Mouse (Mus musculus) heart, embryonic 12.5 days (tissue): Measurements from ENCODE around the gene Ano6. TPM values are rescaled to one million over a fixed set of nuclear protein-coding genes. Genes with fewer than 3 reads are reported as not detected.

ENCODE experiments used
- ATAC-seq: fragments of 200-750 bp; cut with Nextera tagmentation; 2 replicates; pipeline ENCODE4 v1.8.0; 2017; ENCODE audit warnings: moderate TSS enrichment, moderate library complexity; ENCODE audit not compliant: insufficient number of reproducible peaks, low FRiP score
- H3K27ac ChIP-seq: fragments of 300-500 bp; sonication (generic); 2 replicates; pipeline ENCODE4 v1.5.1; 2016; ENCODE audit warnings: mild to moderate bottlenecking, moderate library complexity; ENCODE audit not compliant: poor library complexity, severe bottlenecking
- H3K27me3 ChIP-seq: fragments of 300-500 bp; sonication (generic); replicated peaks from 2 replicates; pipeline ENCODE4 v1.6.1; 2016; ENCODE audit warnings: mild to moderate bottlenecking, moderate library complexity
- H3K36me3 ChIP-seq: fragments of 300-500 bp; sonication (generic); 2 replicates; pipeline ENCODE4 v1.6.1; 2016; ENCODE audit warnings: mild to moderate bottlenecking, moderate library complexity
- H3K4me1 ChIP-seq: fragments of 300-500 bp; sonication (generic); replicated peaks from 2 replicates; pipeline ENCODE4 v1.6.1; 2016; ENCODE audit warnings: mild to moderate bottlenecking
- H3K4me2 ChIP-seq: fragments of 300-500 bp; sonication (generic); 2 replicates; pipeline ENCODE4 v1.6.1; 2016; ENCODE audit warnings: mild to moderate bottlenecking, moderate library complexity
- H3K4me3 ChIP-seq: fragments of 300-500 bp; sonication (generic); 2 replicates; pipeline ENCODE4 v1.5.1; 2016; ENCODE audit warnings: mild to moderate bottlenecking
- H3K9ac ChIP-seq: fragments of 300-500 bp; sonication (generic); 2 replicates; pipeline ENCODE4 v1.6.1; 2016; ENCODE audit warnings: mild to moderate bottlenecking, moderate library complexity
- H3K9me3 ChIP-seq: fragments of 300-500 bp; sonication (generic); replicated peaks from 2 replicates; pipeline ENCODE4 v1.6.1; 2016; ENCODE audit warnings: mild to moderate bottlenecking, moderate library complexity
- WGBS: fragments of 180-500 bp; shearing (Covaris S2); methylation state at CpG from one replicate; pipeline ENCODE4 v1.1.7; 2016; 5-methylcytosine and 5-hydroxymethylcytosine counted together
- polyA plus RNA-seq: library from polyadenylated mRNA; unstranded; fragments of >200 nt; fragmentation: Nextera tagmentation; extraction: Ambion mirVana; gene quantifications from 2 replicates; pipeline ENCODE4 v1.2.1, GENCODE M21; 2016

The Ano6 gene
- polyA plus RNA-seq, 1 experiment from 2014 or later: 45.7 TPM

DNA sequence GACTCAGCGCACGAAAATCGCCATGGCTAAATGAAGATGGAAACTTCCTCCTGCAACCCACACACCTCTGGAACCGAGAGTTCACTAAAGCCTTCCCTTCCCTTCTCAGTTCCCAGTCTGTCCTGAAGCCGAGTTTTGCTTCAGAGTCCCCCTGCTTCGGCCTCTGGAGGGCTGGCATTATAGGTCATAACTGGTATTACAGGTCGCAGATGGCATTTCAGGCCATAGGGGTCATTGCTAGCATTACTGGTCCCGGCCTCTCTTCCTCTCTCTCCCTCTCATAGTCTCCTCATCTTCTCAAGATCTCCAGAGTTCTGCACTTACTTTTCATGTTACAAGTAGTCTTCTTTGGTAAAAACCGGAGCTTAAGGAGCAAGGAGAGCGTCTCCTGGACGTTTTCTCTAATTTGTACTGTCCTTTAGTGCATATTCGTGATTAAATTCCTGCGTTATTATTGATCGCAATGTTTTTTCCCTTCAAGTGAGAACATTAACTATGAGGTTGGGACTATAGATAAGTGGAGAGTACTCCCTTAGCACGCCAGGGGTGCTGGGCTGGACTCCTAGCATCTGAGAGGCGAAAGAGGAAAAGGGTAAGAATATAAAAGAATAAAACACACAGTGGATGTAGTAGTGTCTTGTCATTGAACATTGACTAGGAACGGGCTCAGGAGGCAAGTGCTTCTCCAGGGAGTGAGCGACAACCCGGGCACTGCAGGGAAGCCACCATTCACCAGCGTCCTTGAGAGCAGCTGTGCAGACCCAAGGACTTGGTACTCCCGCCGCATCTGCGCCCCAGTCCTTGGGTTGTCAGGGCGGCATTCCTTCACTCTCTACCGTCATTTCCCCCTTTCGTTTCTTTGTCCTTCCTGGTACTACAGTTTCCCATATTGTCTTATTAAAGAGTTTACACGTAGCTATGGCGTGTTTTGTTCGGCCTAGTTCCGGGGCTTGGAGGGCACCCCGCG, 798 bp upstream of the Ano6 start:
- Histone ChIP-seq H3K36me3 (0 out of 2 replicates have a peak, but pooled peaks cover 2% of the 10 kb centered on the region), H3K27me3 (no peaks in the 10 kb centered on the region), H3K4me2 (peak overlapping the region; percentile 72), H3K9me3 (no peaks in the 10 kb centered on the region), H3K4me3 (peak overlapping the region; percentile 71), H3K4me1 (peaks cover 36% of the 10 kb centered on the region), H3K9ac (peak overlapping the region; percentile 90), H3K27ac (peak overlapping the region; percentile 72)
- ATAC-seq: peak; percentile 38
- WGBS: 14% methylated on average over 32 of the region's 32 CpGs

DNA sequence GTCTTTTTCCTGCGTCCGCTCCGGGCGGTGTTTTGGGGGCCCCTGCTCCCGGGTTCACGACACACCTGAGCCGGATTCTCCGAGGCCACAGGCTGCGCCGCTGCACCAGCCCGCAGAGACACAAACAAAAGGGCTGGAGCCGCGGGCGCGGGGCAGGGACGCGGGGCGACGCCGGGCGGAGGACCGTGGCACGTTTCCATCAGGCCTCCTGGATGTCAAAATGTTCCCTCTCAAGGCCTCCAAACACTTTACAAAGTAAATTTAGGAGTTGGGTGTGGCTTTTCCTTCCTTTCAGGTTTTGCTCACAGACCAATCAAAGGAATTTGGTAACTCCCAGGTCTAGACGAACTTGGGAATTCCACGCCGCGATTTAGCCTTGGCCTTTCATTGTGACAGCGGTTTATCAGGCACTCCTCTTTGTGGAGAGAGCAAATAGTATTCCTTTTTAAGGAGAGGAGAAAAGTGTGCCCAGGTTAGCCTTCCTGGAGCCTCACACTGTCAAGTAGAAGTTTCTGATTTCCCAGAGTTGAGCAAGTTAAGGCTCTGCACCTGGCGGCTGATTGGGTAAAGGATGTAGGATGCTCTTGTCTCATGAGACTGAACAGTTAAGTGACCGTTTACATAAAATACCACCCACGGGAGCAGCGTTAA, 623 bp downstream of the Ano6 start:
- peak; percentile 46 for ATAC-seq
- Histone ChIP-seq H3K27me3 (no peaks in the 10 kb centered on the region), H3K4me1 (peaks cover 49% of the 10 kb centered on the region), H3K36me3 (0 out of 2 replicates have a peak, but pooled peaks cover 2% of the 10 kb centered on the region), H3K9me3 (no peaks in the 10 kb centered on the region), H3K27ac (peak overlapping the region; percentile 72), H3K9ac (peak overlapping the region; percentile 90), H3K4me2 (peak overlapping the region; percentile 72), H3K4me3 (peak overlapping the region; percentile 71)
- WGBS: 2% methylated on average over 32 of the region's 32 CpGs

DNA sequence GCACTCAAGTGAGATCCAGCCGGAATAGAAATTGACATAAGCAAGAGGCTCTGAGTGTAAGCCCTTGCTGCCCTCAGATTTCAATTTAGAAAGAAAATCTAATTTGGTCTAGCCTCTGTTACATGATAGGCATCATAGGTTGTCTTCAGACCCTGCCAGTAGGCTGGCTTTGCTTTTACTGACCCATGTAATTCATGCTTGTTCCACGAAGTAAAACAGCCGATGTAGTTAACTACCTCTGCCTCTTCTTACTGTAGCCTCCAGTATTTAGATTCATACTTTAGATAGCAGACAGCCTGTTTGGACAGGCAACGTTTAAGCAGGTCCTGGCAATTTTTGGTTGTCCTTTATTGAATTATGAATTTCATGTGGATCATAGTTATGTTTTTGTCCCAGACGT, 1.2 kb downstream of the Ano6 start:
- Histone ChIP-seq H3K4me3 (peak overlapping the region; percentile 71), H3K27me3 (no peaks in the 10 kb centered on the region), H3K27ac (no peak overlapping the region), H3K36me3 (0 out of 2 replicates have a peak, but pooled peaks cover 2% of the 10 kb centered on the region), H3K9me3 (no peaks in the 10 kb centered on the region), H3K9ac (peak overlapping the region; percentile 90), H3K4me1 (peaks cover 49% of the 10 kb centered on the region), H3K4me2 (peak overlapping the region; percentile 72)
- no peak for ATAC-seq
- WGBS: 56% methylated on average over 5 of the region's 5 CpGs

DNA sequence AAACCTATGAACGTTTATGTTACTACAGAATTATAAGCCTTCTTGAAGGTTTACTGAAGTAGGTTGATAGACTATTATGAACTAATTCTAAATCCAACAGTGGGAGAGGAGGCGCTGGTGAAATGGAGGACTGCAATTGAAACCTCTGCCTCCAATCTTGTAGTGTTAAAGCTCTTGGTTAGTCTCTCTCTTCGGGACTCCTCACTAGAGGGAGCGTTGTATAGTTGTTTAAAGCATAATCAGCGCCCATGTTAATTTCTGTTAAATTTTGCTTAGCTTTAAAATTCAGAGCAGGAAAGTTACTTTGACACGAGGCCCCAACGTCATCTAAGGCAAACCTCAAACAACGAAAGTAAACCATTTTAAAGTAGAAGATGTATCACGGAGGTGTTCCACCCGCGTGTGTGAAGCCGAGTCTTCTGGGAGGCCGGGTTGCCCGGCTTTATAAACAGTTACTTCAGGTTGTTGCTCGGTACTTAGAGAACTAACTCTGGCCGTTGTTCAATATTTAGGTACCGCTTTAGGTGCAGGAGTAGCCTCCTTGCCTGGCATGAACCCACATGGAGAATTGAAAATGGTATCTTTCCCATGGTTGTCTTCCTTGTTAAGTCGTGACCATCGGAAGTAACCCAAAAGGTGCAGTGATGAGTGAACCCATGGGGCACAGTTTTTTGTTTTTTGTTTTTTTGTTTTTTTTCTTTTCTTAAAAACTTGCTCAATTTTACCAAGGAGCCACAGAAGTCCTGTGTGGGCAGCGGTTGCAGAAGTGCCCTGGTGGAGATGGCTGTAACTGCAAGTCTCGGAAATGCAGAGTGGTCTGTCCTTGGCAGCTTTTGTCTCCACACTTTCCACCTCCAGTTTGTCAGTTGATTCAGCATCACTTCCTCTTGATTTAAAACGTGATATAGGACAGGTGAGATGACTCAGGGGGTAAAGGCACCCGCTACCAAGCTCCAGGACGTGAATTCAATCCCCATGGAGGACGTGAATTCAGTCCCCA, 1.9 kb downstream of the Ano6 start:
- H3K4me3 ChIP-seq: peak overlapping the region; percentile 71; the same call in 1 of the 2 replicates
- H3K4me2 ChIP-seq: peak overlapping the region; percentile 31
- H3K4me1 ChIP-seq: peaks cover 54% of the 10 kb centered on the region
- no peak overlapping the region for H3K27ac ChIP-seq
- H3K27me3 ChIP-seq: no peaks in the 10 kb centered on the region
- H3K9ac ChIP-seq: no peak overlapping the region
- ATAC-seq: no peak
- 0 out of 2 replicates have a peak, but pooled peaks cover 2% of the 10 kb centered on the region for H3K36me3 ChIP-seq
- no peaks in the 10 kb centered on the region for H3K9me3 ChIP-seq
- WGBS: 80% methylated on average over 25 of the region's 25 CpGs

DNA sequence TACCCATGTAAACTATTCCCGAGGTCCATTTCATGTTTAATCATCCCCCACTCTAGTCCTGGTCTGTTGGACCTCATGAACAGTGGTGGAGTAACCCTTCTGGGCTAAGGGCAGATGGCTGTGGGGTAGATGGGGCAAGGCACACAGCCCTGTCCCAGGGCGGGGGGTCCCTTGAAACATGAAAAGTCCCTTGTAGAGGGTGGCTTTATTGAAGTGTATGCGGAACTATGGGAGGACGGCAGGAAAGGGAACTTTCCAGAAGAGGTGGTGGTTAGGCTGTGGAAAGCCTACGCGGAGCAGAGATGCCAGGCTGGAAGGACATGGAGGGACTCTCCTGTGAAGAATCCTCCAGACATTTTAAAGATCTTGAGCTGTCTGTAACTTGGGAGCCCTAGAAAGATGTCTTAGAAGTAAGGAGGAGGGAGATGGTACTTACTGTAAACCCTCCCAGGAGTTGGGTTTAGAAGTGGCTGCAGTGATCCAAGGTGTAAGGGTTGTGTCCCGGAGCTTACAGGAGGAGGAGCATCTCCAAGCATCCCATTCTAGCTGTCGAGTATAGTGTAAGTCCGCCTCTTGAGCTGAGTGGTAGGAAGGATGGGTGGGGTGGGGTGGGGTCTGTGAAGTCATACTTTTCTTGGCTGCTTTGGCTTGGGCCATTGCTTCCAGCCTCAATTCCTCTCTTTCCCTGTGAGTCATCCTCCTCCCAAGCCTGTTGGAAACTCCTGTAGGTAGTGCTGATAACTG, 3.3 kb downstream of the Ano6 start:
- Histone ChIP-seq H3K27ac (no peak overlapping the region), H3K4me2 (no peak overlapping the region), H3K4me3 (no peak overlapping the region), H3K27me3 (no peaks in the 10 kb centered on the region), H3K9ac (no peak overlapping the region), H3K36me3 (peaks cover 6% of the 10 kb centered on the region; the same call in 1 of the 2 replicates), H3K9me3 (no peaks in the 10 kb centered on the region), H3K4me1 (peaks cover 67% of the 10 kb centered on the region)
- 84% methylated on average over 9 of the region's 9 CpGs for WGBS
- no peak for ATAC-seq

DNA sequence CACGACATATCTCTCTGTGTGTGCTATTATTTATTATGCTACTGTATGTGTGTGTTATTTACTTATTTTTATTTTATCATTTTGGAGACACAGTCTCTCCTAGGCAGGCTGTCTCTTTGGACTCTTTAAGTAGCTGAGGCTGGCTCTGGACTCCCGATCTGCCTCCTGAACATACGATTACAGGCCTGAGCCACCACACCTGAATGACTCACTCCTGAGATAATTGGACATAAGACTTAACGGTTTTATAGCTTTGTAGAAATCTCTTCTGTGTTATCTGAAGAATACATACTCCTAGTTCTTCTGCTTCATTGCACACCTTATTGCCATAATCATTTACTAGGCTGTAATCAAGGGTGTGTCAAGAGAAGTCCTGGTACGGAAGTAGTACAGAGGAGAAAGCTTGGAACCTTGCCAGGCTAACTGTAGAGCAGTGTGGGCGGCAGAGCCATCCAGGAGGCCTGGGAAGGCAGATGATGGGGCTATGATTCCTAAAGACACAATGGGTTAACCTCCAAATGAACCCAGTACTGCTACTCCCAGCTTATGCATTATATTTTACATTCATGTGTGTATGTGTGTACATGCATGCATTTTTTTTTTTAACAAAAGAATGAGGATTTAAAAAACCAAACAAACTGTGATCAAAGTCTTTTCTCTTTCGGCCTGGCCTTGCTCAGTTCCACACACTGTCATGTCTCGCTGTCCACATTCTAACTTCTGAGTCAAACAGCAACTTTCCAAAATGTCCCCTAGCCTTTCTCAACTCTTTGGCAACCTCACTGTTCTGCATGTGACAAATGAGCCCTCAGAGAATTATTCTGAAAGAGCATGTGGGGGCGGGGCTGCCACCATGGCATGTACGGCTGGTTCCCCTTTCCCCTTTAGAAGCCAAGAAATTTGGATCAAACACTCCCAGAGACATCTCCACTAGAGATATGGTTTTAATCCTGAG, 4.2 kb downstream of the Ano6 start:
- peak overlapping the region; percentile 52 for H3K27ac ChIP-seq
- H3K4me3 ChIP-seq: no peak overlapping the region
- H3K4me1 ChIP-seq: peaks cover 70% of the 10 kb centered on the region
- no peaks in the 10 kb centered on the region for H3K27me3 ChIP-seq
- H3K4me2 ChIP-seq: no peak overlapping the region
- no peak for ATAC-seq
- H3K9me3 ChIP-seq: no peaks in the 10 kb centered on the region
- 59% methylated on average over 10 of the region's 10 CpGs for WGBS
- no peak overlapping the region for H3K9ac ChIP-seq
- peaks cover 12% of the 10 kb centered on the region; the same call in 1 of the 2 replicates for H3K36me3 ChIP-seq

DNA sequence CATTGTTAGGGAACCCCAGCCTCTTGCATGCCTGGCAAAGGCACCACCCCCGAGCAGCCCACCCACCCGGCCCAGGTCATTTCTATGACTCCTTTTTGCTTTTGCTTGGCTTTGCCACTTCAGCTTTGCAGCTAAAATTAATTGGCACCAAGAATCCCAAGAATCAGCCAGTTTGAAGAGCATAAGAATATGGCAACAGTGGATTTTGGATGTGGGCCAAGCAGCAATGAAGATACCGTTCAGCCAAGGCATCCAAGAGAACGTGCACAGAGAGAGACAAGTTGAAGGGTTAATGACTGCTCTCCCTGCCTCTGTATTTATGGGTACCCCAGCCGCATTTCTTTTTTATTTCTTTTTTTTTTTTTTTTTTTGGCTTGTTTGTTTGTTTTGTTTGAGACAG, 5.4 kb downstream of the Ano6 start:
- peaks cover 68% of the 10 kb centered on the region for H3K4me1 ChIP-seq
- H3K4me3 ChIP-seq: no peak overlapping the region
- H3K9ac ChIP-seq: no peak overlapping the region
- no peak overlapping the region for H3K27ac ChIP-seq
- H3K4me2 ChIP-seq: no peak overlapping the region
- peaks cover 12% of the 10 kb centered on the region; the same call in 1 of the 2 replicates for H3K36me3 ChIP-seq
- H3K27me3 ChIP-seq: no peaks in the 10 kb centered on the region
- ATAC-seq: no peak
- no peaks in the 10 kb centered on the region for H3K9me3 ChIP-seq
- WGBS: 50% methylated on average over 5 of the region's 5 CpGs

DNA sequence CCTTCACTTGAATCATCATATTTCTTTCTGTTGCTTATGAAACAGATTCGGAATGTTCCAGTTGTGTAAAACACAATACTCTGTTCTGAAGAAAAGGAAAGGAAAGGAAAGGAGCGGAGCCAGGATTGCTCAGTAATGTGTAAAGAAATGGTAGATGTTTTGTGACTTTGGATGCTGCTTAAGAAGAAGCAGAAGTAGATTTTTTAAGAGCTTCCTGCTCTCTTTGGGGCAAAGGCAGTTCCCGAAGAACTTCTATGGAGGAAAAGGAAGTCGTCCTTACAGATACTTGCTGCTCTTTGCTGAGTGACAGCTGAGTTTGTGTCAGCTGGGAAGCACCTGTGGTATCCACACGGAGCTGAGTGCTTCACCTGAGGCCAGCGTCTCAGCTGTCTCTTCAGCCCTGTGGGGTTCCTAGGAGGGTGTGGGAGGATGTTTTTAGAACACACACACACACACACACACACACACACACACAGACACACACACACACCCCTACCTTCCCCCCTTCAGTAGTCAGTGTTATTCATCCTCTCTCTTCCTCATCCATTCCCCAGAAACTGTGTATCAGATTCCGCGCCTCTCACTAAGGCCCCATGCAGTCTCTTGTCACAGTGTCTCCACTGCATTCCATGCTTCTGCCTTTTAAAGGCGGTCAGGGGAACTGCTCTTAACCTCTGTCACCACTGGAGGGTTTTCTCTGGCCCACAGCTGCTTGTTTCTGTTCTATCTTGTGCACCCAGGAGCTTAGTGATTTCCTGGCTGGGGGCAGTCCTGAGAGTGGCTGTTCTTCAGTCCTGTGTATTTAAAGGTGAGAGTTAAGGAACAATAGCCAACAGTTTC, 6.7 kb downstream of the Ano6 start:
- Histone ChIP-seq H3K4me3 (no peak overlapping the region), H3K36me3 (peaks cover 12% of the 10 kb centered on the region; the same call in 1 of the 2 replicates), H3K4me2 (no peak overlapping the region), H3K27ac (peak overlapping the region; percentile 70), H3K9ac (no peak overlapping the region), H3K27me3 (no peaks in the 10 kb centered on the region), H3K9me3 (no peaks in the 10 kb centered on the region), H3K4me1 (peaks cover 72% of the 10 kb centered on the region)
- 42% methylated on average over 9 of the region's 9 CpGs for WGBS
- no peak for ATAC-seq

DNA sequence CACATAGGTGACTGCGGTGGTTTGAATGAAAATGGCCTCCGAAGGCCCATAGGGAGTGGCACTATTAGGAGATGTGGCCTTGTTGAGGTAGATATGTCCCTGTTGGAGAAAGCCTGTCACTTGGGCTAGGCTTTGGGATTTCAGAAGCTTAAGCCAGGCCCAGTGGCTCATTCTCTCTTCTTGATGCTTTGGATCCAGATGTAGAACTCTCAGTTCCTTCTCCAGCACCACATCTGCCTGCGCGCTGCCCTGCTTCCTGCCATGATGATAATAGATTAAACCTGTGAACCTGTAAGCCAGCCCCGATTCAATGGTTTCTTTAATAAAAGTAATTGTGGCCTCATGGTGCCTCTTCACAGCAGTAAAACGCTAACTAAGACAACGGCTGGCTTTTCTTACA, 7.6 kb downstream of the Ano6 start:
- Histone ChIP-seq H3K27ac (0 out of 2 replicates have a peak overlapping the region, but pooled peaks have one; percentile 70), H3K9me3 (no peaks in the 10 kb centered on the region), H3K36me3 (peaks cover 9% of the 10 kb centered on the region; the same call in 1 of the 2 replicates), H3K4me3 (no peak overlapping the region), H3K4me1 (peaks cover 75% of the 10 kb centered on the region), H3K4me2 (no peak overlapping the region), H3K9ac (no peak overlapping the region), H3K27me3 (no peaks in the 10 kb centered on the region)
- WGBS: 86% methylated on average over 7 of the region's 7 CpGs
- no peak for ATAC-seq
